Mouse (Mus musculus) right cerebral cortex, postnatal 25 days (tissue): ENCODE data around the gene Olfr571.

Source experiments
- DNase-seq: peaks from one replicate; pipeline ENCODE4 v3.0.0; 2022

Gene Olfr571

GRCm38 (mm10) chr7:102917032-102917875, at the start of gene Olfr571:
Gene Olfr571, minus strand, starts transcription at chr7:102917536.
- DNase-seq, result no peak

- DNase-seq, result no peak
Measured at GRCm38 (mm10) chr7:102962360-102962759, 45.0 kb upstream of the Olfr571 start, which contains the start of gene Olfr576. Gene Olfr576, plus strand, starts transcription at chr7:102962660.

DNA sequence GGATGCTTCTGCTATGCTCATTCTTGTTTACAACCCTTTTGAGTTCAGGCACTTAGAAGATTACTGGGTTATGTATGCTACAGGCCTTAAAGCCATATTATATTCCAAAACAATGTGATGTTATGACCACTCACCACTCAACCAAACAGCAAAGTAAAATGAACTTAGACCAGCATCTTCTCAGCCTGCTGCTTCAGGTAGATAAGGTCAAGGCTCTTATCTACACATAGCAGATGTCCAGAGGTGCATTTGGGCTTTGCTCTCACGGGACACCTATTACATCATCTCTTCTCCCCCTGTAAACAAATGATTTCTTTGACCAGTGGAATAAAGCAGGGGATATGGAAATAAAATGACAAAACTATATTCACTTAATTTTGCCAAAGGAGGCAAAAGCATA, 41.3 kb upstream of the Olfr571 start, which contains the start of gene Olfr575:
TSS of gene Olfr575 (minus strand) at position 183 of the 400 bp plus-strand sequence.
- DNase-seq, result no peak

DNA sequence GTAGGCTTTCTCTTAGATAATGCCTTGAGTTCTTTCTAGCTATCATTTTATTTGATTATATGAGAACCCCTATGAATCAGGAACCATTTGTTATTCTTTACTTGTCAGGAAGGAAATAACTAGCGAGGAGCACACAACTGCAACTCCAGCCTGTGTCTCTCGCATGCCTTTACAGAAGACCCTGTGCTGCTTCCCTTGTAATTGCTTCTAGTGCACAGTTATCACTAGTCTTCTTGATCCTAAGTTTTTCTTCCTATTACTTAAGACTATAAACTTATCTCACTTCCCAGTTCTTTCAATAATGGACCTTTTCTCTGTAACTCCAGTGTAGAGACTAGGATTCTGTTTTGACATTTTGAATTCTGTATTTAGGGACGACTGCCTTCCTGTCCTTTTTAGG, 40.8 kb upstream of the Olfr571 start:
- DNase-seq, result no peak

DNA sequence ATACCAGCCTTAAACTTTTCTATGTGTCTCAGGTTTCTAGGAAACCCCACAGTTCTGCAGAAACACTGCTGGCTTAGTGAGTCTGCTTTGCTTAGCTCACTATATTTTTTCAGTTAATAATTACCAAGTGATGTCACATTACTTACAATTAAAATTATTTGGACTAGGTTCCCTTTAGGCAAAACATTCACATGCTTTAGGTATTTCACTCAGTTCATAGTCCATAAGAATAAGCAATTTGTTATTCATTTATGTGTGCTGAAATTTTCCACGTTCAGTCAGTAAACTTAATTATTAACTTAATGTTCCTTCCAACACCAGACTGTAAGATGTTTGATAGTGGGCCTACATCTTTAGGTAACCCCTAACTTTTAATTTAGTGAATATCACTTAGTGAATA, 33.4 kb upstream of the Olfr571 start:
- DNase-seq, result no peak

DNA sequence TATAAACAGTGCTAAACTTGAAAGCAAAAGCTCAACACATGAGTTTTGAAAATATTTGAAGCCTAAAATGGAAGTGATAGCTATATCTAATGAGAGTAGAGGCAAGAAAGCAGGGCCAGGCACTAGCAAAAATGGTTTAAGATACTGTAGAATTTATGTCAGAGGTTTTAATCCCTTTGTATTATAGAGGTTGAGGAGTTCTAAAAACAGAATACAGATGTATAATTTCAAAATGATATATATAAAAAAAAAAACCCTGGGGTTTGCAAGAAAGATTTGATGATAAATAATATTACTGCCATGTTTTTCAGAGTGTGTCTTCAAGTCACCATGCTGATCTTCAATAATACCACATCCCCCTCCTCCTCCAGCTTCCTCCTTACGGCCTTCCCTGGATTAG, 30.8 kb upstream of the Olfr571 start, which contains the start of gene Olfr574:
TSS of gene Olfr574 (plus strand) at position 301 of the 400 bp plus-strand sequence.
- no peak for DNase-seq

DNA sequence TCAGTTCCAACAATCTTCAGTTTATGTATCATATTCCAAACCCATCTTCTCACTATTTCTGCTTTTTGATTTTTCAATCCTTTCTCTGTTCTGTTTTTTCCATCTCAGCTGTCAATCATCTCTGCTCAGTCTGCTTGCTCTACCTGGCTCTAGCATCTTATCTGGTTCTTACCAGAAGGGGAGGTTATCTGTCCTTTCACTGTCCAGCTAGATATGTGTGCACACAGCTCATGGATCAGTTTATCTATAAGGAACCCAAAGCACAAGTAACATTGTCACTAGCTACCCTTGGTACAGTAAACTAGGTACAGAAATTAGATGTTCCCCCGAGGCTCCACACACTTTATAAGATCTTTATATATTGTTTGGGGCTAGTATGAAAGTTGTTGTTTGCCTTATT, 26.1 kb upstream of the Olfr571 start:
- no peak for DNase-seq

DNA sequence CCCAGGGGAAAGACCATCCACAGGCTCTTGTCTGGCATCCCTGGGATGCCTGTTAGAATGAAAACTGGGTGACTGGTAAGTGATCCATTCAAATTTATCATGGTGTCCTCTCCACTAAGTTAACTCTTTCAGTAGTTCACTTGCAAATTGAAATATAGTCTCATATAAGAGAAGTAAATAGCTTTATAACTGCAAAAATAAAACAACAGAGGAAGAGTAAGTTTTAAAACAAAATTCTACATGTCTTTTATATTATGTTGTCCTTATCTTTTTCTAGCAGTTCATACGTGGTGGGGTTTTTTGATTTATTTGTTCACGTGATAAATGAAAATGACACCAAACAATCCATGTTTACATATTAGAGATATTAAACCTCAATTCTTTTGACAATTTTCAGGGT, 25.1 kb upstream of the Olfr571 start, which contains the start of gene Olfr573-ps1:
TSS of gene Olfr573-ps1 (minus strand) at position 101 of the 400 bp plus-strand sequence.
- no peak for DNase-seq

GRCm38 (mm10) chr7:102927105-102927504, 9.8 kb upstream of the Olfr571 start:
- DNase-seq, result no peak

DNA sequence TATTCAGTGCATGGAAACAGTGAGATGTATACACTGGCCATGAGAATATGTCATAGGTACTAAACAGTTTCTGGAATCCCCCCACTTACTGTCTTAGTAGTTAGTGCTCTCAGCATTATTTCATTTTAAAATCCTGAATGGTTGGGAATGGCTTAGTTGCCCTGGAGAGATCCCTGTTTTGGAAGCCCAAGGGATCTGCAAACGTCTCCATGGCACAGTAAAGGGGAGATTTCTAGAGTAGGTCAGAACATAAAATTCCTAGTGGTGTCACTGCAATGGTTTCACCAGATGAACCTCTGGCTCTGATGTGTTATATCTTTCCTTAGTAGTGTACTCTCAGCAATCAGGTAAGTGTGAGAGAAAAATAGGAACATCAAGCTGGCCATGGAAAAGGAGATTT, 6.8 kb upstream of the Olfr571 start, which contains the start of gene Olfr572:
TSS of gene Olfr572 (plus strand) at position 301 of the 400 bp plus-strand sequence.
- DNase-seq, result no peak

- no peak for DNase-seq
Measured at GRCm38 (mm10) chr7:102919632-102920031, 2.3 kb upstream of the Olfr571 start.

DNA sequence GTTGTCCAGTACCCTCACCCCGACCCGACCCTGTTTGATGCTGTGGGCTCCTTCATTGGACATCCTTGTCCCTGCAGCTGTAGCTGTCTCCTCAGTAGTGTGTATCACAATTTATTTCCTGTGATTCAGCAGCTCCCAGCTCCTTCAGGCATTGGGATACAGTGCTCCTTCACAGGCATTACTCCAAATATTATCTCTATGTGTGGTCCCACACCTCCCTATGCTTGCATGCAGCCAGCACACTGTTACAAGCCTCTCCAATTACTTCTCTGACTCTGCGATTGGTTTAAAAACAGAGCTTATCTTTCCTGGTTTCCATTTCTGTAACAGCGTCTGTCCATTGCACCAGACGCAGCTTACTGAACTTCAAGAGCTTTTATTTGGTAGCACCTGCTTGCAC, 931 bp downstream of the Olfr571 start:
- DNase-seq, result no peak

DNA sequence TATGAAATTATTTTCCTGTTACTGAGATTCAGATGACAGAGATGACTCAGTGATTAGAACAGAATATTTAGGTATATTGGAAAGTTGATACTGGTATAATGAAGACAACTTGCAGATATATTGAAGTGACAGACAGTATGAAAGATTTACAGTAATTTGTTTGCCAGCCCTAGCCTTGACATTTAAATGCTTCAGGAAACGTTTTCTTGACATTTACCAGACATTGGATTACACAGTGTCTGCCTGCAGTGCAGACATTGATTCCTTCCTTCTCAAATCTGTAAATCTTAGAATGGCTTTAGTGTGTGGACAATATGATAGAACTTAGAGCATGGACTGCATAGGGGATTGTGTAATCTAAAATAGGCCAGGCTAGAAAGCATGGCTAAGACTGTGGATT, 2.1 kb downstream of the Olfr571 start:
- DNase-seq, result no peak

DNA sequence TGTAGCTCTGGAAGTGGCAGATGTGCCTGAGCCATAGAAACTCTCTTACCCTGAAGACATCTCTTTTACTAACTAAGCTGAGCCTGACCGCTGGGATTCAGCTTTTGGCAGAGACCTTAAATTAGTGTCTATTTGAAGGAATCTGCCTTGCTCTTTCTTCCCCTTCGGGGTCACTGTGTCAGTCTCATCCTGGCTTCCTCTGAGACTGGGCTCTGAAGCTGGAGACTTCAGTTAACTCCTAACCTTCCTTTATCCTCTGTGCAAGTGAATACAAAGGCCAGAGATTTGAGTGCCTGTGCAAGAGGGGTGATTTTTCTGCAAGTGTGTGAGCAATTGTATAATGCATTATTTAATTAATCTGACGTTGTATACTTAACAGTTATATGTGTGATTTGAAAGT, 26.6 kb downstream of the Olfr571 start, which contains the start of gene Olfr569:
TSS of gene Olfr569 (minus strand) at position 101 of the 400 bp plus-strand sequence.
- DNase-seq, result no peak

DNA sequence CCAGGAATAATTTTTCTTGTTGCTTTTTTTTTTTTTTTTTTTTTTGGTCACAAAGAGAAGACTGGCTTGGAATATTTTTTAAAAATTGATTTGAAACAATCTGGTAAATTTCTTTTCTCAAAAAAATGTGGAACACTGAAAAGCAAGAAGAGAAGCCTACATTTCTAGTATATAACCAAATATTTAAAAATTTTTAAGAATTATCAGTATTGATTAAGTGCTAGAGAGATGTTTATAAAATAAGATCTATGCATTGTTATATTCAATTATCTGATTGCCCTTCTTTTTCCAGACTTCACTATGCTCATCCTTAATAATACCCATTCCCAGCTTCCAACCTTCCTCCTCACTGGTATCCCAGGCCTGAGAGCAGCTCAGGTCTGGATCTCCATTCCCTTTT, 40.5 kb downstream of the Olfr571 start, which contains the start of gene Olfr568:
TSS of gene Olfr568 (plus strand) at position 301 of the 400 bp plus-strand sequence.
- DNase-seq, result no peak

DNA sequence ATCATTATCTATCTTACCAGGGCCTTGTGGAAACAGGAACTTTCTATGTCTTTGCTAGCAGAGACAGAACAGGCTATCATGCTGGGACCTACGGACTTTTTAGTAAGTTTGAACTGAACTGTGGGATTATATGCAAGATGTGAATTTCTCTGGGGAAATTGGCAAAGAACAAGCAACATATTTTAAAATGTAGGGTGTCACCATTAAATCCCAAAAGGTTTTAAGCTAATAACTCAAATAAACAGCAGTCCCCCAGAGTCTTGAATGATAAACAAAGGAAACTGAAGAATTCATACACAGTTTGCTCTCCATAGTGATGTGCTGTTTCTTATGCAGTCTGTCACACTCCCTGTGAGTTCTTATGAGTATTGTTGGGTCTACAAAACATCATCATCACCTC, 58.7 kb downstream of the Olfr571 start, which contains the start of gene Olfr566:
TSS of gene Olfr566 (minus strand) at position 101 of the 400 bp plus-strand sequence.
- DNase-seq, result no peak

DNA sequence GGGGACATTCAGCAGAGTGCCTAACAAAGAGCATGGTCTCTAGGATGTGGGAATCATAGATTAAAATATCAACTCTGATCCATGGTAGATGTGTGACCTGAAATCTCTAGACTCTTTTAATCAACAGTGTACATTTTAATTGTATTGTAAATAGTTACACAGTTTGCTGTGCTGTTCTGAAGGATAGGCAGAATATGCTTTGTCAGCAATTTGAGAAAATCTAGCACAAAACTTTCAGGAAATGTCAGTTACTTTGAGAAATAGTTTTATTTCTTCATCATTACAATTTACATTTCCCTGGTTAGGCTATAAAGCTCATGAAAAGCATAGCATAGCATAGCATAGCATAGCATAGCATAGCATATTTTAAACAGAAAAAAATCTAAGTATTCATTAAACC, 61.5 kb downstream of the Olfr571 start:
- DNase-seq, result no peak
